Mouse (Mus musculus): Measurements from ENCODE around the gene Nupr1l.
"Not testable (repeated sequence)": the region's sequence is repeated elsewhere in the genome, so short reads cannot be mapped to it uniquely, and the experiment has no call there.

The Nupr1l gene

DNA sequence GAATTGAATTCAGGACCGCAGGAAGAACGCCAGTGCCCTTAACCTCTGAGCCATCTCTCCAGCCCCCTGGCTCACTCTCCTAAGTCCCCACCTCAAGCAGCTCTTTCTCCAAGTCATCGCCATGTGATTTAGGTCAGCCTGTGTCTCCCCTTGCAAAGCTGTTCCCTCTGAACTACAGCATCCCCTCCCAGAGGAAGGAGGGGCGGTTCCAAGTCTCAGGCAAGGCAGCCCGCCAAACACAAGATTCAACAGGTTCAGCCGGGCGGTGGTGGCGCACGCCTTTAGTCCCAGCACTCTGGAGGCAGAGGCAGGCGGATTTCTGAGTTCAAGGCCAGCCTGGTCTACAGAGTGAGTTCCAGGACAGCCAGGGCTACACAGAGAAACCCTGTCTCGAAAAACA is 7.2 kb downstream of the Nupr1l start:
- not testable (repeated sequence) for DNase-seq (ENCODE audit: low spot score in 2 of 2)

DNA sequence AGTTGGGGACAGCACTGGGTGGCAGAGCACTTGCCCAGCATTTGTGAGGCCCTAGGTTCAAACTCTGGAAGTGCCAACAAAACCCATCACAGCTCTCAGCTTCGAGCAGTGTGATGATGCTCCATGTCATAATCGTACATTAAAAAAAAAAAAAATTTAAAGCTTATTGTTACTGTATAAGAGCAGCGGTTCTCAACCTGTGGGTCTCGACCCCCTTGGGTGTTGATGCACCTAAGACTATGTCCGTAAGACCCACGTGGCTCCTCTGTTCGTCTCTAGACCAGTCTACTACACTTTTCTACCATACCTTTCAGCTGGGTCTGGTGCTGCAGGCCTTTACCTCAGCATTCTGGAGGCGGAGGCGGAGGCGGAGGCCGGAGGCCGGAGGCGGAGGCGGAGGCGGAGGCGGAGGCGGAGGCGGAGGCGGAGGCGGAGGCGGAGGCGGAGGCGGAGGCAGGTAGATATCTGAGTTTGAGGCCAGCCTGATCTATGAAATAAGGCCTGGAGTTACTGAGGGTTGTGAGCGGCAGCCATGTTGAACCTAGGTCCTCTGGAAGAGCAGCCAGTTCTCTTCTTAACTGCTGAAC is 9.8 kb downstream of the Nupr1l start:
- DNase-seq (ENCODE audit: low spot score in 2 of 2): no peak

DNA sequence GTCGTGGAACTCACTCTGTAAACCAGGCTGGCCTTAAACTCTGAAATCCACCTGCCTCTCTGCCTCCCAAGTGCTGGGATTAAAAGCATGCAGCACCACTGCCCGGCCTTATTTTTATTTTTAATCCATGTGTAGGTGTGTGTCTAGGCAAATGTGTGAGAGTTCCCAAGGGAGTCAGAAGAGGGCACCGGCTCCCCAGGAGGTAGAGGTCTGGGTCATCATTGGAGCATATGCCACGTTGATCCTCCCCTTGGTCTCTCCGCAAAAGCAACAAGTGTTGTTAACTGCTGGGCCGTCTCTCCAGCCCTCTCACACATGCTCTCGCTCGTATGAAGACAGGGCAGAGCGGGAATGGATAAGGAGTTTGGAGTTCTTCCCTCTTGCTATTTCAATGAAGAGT is 10.4 kb downstream of the Nupr1l start:
- DNase-seq (ENCODE audit: low spot score in 2 of 2): no peak

DNA sequence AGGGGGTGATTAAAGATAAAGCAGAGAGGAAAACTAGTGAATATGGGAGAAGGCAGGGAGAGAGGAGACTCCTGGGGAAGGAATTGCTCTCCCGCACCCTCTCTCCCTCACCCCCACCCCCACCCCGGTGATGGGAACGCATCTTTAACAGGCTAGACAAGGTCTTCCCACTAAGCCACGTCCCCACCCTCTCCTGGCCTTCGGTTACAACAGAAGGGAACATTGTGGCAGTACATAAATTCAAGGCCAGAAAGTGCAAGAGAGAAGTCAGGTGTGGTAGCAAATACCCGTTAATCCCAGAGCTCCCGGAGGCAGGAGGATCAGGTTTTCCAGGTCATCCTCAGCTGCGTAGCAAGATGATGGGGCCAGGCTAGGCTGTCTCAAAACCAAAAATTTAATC is 11.0 kb downstream of the Nupr1l start:
- no peak for DNase-seq (ENCODE audit: low spot score in 2 of 2)

DNA sequence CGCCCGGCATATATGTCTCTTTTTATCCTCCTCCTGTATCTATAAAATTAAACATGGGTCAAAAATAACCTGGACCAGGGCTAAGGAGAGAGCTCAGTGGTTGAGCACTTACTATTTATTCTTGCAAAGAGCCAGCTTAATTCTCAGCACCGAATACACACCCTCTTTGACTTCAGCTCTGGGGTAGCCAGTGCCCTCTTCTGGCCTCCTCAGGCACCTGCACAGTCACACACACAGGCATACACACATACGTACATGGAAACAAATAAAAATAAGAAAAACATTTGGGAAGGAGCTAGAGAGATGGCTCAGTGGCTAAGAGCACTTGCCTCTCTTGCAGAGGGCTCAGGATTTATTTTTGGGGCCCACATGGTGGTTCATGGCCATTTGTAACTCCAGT is 13.6 kb downstream of the Nupr1l start:
- DNase-seq (ENCODE audit: low spot score in 2 of 2): no peak

DNA sequence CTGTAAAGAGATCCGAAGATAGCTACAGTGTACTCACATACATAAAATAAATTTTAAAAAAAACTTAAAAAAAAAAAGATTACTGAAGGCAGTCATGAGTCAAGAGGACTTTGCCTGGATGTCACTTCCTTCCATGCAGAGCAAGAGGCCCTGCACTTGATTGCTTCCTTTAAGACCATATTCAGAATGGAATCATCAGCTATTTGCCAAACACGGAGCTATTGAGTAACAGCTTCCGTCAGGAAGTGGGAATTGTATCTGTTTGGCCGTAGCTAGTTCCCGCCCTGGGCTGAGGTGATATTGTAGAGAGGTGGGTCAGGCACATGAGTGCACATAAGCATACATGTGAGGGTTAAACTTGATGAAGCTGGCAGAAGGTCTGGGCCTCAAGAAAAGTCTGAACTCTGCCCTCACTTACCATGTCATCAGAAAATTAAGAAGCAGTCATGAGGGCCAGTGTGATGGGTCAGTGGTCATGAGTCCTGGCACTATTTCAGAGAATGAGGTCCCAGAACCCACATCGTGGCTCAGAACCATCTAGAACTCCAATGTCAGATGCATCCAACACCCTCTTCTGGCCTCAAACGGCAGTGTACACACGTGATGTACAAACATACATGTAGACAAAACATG is 16.6 kb downstream of the Nupr1l start:
- DNase-seq (ENCODE audit: low spot score in 2 of 2): no peak

DNA sequence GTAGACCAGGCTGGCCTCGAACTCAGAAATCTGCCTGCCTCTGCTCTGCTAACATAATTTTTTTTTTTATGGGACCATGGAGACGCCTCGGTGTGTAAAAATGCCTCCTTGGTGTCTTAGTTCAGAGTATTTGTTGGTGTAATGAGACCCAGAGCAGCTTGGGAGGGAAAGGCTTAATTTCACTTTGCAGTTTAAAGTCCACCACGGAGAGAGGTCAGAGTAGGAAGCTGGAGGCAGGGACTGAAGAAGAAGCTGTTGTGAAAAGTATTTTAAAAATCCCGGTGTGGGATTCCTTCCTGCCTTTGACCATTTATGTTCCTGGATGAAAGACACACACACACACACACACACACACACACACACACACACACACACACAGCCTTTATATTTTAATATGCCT is 17.6 kb downstream of the Nupr1l start:
- DNase-seq (ENCODE audit: low spot score in 2 of 2): no peak

DNA sequence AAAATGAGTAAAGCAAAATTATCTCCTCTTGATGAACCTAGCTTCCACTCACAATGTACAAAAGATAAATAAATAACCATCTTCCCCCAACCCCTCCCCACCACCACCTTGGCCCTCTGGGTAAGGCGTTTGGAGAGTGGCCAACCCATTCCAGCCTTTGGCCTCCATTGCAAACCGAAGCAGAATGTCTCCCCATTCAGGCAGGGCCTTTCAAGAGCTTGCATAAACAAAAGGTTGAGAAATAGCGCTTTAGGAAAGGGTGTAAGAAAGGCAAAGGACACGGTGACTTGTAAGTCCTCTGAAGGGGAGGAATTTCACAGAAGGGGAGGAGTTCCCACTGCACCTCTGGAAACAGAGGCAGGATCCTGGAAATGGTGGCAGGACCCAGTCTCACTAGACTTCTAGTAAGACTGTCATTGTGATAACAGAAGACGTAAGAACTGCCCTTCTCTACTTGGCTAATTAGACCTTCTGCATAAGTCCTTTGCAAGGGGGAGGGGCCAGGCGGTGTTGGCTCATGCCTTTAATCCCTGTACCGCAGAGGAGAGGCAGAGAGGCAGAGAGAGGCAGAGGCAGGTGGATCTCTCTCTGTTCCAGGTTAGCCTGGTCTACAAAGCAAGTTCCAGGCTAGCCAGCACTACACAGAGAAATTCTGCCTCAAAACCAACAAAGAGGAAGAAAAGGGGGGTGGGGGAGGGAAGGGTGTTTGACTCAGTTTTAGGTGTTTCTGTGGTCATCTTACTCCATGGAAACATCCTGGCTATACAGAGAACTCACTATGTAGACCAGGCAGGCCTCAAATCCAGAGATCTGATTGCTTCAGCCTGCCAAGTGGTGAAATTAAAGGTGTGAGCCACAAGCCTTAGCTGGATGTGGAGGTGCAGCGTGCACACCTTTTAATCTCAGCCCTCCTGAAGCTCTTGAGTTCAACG is 21.9 kb downstream of the Nupr1l start:
- DNase-seq (ENCODE audit: low spot score in 2 of 2): no peak

DNA sequence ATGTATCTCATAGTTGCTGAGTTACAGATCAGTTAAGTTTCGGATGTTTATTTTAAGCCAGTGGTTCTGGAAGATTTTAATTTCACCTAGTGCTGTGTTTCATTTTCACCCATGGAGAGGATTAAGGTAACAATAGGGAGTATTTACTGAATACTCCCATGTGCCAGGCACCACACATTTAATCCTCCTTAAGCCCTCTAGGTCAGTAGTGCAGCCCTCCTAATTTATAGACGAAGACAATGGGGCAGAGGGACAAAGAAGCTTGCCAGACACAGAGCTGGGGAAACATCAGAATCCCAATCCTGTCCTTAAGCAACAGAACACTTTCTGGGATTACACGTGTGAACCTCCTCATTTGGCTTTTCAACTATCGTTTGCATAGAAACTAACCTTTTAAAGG is 28.6 kb downstream of the Nupr1l start:
- no peak for DNase-seq (ENCODE audit: low spot score in 2 of 2)

DNA sequence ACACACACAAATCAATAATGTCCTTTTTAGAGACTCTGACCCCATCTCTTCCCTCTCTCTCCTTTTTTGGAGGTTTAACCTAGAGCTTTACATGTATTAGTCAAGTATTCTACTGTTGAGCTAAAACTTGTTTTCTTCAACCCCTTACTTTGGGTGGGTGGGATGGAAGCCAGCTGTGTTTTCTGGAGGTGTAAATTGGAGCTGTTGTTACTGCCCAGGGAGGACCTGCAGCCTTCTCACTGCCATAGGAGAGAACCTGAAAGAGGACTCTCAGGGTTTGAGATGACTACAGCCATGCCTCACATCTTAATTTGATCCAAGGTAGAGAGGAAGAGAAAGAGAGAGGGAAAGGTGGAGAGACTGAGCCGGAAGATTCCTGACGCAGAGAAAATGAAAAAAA is 31.9 kb downstream of the Nupr1l start:
- no peak for DNase-seq (ENCODE audit: low spot score in 2 of 2)

DNA sequence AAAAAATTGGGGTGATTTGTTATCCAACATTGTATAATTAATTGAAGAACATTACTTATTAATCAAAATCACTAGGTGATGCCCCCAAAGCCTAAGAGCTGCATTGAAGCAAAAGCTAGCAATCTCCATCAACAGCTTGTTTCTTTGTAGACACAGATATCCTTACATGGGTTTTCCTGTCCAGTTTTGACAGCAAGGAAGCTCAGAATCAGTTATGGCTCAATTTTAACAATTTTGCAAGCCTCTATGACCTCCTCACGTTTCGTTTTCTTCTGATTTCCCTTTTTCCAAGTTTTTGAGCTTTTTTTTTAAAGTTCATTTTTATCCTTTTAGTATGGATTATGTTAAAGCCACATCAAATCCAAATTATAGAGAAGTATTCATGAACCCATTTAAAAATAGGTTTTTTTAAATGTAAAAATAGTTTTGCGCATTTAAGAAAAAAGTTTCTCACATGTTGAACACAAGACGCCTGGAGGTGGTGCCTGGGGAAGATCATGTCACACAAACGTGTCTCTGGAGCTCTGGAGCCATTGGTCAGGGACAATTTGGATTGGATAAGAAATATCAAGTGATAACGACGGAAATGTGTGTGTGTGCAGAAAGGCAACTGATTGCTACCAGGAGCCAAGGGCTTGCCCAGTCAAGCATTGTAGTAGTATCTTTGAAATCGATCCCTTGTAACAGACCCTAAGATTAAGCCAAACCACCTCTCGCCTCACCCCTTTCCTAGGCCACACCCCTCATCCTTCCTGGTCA is 32.6 kb downstream of the Nupr1l start:
- DNase-seq (ENCODE audit: low spot score in 2 of 2): no peak

DNA sequence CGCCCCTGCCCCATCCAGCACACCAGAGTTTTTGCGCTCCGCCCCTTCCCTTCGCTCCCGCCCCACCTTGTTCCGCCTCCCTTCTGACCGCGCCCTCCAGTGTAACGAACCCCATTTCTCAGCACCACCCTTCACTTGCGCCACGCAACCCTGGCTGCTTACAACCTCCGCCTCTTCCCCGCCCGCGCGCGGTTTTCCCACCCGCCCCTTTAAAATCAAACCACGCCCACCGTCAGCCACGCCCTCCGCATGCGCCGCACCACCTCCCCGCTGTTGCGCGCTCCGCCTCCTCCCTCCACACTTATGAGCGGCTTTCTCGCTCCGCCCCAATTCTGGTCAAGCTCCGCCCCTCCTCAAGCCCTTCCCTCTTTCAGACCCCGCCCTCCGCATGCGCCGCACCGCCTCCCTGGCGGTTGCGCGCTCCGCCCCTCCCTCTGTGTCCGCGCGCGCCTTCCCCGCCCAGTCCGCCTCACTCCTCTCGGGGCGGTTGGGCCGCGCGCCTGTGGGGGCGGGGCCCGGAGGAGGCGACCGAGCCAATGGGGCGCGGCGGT is 33.2 kb downstream of the Nupr1l start, which contains the start of gene Vkorc1l1:
TSS of gene Vkorc1l1 (plus strand) at position 476 of the 551 bp plus-strand sequence.
- DNase-seq (ENCODE audit: low spot score in 2 of 2): peak; percentile 96 to 97

DNA sequence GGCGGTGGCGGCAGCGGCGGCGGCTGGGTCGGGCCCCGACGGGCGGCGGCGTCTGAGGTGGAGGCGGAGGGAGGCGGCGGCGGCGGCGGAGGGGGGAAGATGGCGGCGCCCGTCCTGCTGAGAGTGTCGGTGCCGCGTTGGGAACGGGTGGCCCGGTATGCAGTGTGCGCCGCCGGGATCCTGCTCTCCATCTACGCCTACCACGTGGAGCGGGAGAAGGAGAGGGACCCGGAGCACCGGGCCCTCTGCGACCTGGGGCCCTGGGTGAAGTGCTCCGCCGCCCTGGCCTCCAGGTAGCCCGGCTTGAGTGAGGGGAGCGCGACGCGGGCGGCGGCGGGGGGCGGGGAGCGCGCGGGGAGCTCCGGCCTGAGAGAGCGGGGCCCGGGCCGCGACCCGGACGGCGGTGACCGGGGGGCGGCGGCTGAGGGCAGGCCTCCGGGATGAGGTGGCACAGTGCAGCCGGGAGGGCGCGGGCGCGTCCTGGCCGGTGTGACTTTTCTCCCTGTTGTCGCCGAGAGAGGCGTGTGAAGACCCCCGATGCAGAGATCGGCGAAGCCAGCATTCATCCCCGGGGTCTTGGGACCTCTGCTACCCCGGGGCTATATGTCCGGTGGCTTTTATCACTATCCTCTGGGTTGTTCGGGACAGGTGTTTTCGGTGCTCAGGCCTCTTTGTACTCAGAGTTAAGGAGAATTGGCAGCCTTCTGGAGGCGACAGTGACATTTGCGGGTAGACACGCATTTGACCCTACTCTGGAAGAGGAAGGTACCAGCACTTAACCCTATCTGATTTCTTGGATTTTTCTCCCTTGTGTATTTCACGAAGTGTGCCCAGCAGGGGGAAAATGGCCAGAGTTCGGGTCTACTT is 34.0 kb downstream of the Nupr1l start:
- DNase-seq (ENCODE audit: low spot score in 2 of 2): peak; percentile 18

DNA sequence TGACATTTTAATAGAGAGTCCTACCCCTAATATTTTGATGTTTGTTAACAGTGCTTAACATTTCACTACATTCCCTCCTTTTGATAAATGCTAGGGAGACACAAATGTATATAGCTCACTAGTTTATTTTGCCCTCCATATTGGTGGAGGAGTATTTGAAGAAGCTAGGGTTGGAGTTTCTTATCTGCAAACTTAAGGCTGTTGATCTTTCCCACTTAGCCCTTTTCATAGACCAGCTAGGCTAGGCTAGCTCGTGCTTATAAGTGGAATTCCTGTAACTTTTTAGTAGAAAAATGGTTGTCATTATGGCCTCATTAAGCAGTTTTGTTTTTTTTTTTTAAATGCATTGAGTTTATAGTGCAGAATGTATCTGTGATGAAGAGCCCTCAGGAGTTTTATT is 35.1 kb downstream of the Nupr1l start:
- no peak for DNase-seq (ENCODE audit: low spot score in 2 of 2)

DNA sequence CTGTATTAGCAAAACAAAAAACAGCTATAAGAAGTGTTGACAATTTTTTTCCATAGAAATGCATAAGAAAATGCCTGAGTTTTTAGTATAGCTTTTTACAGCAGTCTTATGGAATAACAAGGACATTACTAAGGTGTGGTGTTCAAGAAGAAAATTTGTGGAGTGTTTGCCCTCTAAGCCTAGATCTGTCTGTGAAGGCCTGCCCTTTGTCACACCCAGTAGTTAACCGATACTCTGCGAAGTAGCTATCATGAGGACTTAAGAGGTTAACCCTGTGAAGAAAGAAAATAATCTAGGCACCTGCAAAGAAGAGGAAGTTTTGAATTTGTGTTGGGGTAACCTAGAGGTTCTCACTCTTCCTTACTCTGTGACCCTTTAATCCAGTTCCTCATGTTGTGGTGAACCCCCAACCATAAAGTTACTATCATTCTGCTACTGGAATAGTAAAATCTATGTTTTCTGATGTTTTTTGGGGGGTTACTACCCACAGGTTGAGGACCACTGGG is 39.2 kb downstream of the Nupr1l start:
- no peak for DNase-seq (ENCODE audit: low spot score in 2 of 2)

DNA sequence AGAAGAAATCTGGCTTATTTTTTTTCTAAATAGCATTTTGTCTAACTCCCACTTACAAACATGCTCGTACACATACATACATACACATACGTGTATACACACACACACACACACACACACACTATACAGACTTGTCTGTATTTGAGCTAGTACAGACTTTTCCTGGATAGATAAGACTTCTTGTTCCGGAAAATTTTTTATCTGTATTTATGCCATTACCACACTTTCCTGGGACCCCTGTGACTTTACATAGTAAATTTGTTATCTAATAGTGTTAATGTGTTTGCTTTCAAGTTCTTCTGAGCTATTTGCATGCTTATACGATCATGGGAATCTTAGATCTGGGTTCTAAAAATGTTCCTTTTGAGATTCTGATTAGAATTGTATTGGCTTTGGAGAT is 43.8 kb downstream of the Nupr1l start:
- no peak for DNase-seq (ENCODE audit: low spot score in 2 of 2)

DNA sequence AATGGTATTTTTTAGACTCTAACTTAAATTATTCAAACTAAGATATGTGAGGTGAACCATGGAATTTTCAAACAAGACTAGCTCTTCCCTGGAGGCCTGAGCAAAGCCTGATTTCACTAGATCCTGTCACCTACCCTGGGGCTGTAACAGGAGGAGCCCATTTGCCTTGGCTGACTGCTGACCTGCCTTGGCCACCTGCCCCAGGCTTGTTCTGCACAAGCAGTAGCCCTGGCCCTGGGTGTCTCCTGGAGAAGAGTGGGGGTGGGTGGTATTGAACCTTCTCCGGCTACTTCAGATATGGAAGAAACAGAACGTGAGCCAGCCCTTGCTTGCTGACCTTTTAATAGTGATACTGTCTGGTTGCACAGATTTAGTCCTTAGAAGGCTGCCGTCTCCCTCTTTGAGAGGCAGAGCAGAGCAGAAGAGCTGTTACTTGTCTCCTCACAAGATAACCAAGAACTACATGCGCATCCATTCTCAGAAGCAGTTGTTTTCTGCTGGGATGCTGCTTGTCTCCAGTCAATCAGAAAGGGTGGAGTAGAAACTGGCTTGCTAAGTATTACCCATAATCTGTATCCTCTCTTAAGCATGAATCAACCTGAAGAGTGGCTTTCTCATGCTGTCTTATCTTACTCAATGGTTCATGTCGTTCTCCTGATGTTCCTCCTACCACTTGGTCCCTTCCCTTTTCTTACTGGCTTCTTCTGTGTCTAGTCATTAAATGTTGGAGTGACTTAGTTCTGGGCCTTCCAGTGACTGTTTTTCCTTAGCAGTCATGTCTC is 46.3 kb downstream of the Nupr1l start:
- no peak for DNase-seq (ENCODE audit: low spot score in 2 of 2)

DNA sequence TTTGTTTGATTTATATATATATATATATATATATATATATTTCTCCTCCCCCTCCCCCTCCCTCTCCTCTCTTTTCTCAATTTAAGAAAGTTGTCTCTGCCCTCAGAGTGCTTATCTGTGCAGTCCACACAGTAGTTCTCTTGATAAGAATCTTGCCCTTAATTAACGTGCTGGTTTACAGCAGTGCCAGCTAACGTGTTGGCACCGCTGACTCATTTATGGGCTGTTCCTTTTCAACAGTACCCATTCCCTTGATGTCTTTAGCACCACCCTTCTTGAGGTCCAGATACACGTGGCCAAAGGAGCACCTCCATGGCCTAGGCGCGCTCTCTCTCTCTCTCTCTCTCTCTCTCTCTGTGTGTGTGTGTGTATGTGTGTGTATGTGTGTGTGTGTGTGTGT is 47.5 kb downstream of the Nupr1l start:
- DNase-seq (ENCODE audit: low spot score in 2 of 2): no peak

DNA sequence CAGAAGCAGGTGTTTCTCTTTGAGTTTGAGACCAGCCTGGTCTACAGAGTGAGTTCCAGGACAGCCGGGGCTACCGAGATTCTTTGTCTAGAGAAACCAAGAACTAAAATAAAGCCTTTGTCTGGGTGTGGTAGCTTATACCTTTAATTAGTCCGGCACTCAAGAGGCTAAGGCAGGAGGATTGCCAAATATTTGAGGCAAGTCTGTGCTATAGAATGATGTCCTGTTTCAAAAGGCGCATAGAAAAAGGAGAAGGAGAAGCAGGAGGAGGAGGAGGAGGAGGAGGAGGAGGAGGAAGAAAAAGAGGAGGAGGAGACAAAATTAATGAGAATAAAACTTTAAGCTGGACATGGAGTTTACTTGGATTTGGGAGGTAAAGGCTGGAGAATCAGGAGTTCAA is 54.9 kb downstream of the Nupr1l start:
- no peak for DNase-seq (ENCODE audit: low spot score in 2 of 2)
